Mouse (Mus musculus) cerebellum, adult 2 months (tissue): Measurements from ENCODE around the gene Eml2. TPM values are rescaled to one million over a fixed set of nuclear protein-coding genes. Genes with fewer than 3 reads are reported as not detected.

Experiments used
- DNase-seq, 2 experiments: peaks; one replicate each; pipeline ENCODE4 v3.0.0; 2021
- H3K27ac ChIP-seq: fragments of 200-500 bp; 2 replicates; pipeline ENCODE4 v1.5.1; 2012; ENCODE audit warnings: low read length, control low read depth, inconsistent platforms; ENCODE audit not compliant: insufficient read depth
- H3K27me3 ChIP-seq: fragments of 200-500 bp; 2 replicates; pipeline ENCODE4 v1.6.1; 2012; ENCODE audit warnings: inconsistent platforms, mild to moderate bottlenecking, low read length, moderate library complexity; ENCODE audit not compliant: control insufficient read depth, insufficient read depth
- H3K4me1 ChIP-seq: fragments of 200-500 bp; 2 replicates; pipeline ENCODE4 v1.6.1; 2011; ENCODE audit warnings: low read length; ENCODE audit not compliant: control insufficient read depth, insufficient read depth
- H3K4me3 ChIP-seq: fragments of 200-500 bp; replicated peaks from 2 replicates; pipeline ENCODE3; 2011; ENCODE audit warnings: mild to moderate bottlenecking, low read depth, low read length, control low read depth; ENCODE audit not compliant: insufficient read depth
- CTCF ChIP-seq: fragments of 200-500 bp; IDR thresholded peaks from 2 replicates; pipeline ENCODE4 v1.5.1; 2011; ENCODE audit warnings: low read depth, mild to moderate bottlenecking, control low read depth, low read length, moderate library complexity, borderline replicate concordance; ENCODE audit not compliant: insufficient read depth
- POLR2A ChIP-seq: fragments of 200-500 bp; IDR thresholded peaks from 2 replicates; pipeline ENCODE4 v1.6.1; 2011; ENCODE audit warnings: low read length, control low read depth, borderline replicate concordance; ENCODE audit not compliant: insufficient read depth
- WGBS: fragments of 180-500 bp; shearing (Covaris S2); methylation state at CpG from one replicate; pipeline ENCODE4 v1.1.7; 2018; 5-methylcytosine and 5-hydroxymethylcytosine counted together
- polyA plus RNA-seq: library from polyadenylated mRNA; depleted of rRNA; stranded (reverse); fragments of >200 nt; gene quantifications from 2 replicates; pipeline ENCODE4 v1.2.3, GENCODE M21; 2012

The Eml2 gene
- polyA plus RNA-seq, 1 experiment: 176 TPM

GRCm38 (mm10) chr7:19164978-19165377, 11.2 kb upstream of the Eml2 start:
- Histone ChIP-seq H3K27me3 (no peaks in the 10 kb centered on the region), H3K4me1 (no peaks in the 10 kb centered on the region; the same call in none of the 2 replicates), H3K27ac (no peak overlapping the region), H3K4me3 (no peak overlapping the region)
- WGBS: 19% methylated on average over 13 of the region's 13 CpGs
- TF ChIP-seq CTCF (no peak), POLR2A (no peak)
- no peak for DNase-seq

- H3K4me3 ChIP-seq: no peak within 1 kb of the TSS
- 26% methylated on average over 14 of the region's 14 CpGs for WGBS
- no peak for DNase-seq
- no peaks in the 10 kb centered on the region for H3K27me3 ChIP-seq
- TF ChIP-seq CTCF (no peak), POLR2A (no peak)
- peaks cover 3% of the 10 kb centered on the region; the same call in 1 of the 2 replicates for H3K4me1 ChIP-seq
- no peak within 1 kb of the TSS for H3K27ac ChIP-seq
Observed at GRCm38 (mm10) chr7:19165656-19166423, 10.4 kb upstream of the Eml2 start, which contains the start of gene Gipr. Gene Gipr (minus strand): TSS chr7:19166127.

GRCm38 (mm10) chr7:19166990-19167389, 9.2 kb upstream of the Eml2 start:
- 89% methylated on average over 3 of the region's 3 CpGs for WGBS
- Histone ChIP-seq H3K27ac (no peak overlapping the region), H3K4me1 (peaks cover 8% of the 10 kb centered on the region), H3K27me3 (no peaks in the 10 kb centered on the region), H3K4me3 (no peak overlapping the region)
- no peak for TF ChIP-seq POLR2A
- no peak for TF ChIP-seq CTCF
- DNase-seq: no peak

- TF ChIP-seq POLR2A (no peak), CTCF (no peak)
- Histone ChIP-seq H3K4me3 (no peak overlapping the region), H3K4me1 (peaks cover 11% of the 10 kb centered on the region), H3K27me3 (no peaks in the 10 kb centered on the region), H3K27ac (no peak overlapping the region)
- WGBS: 78% methylated on average over 10 of the region's 10 CpGs
- DNase-seq: no peak
Observed at GRCm38 (mm10) chr7:19169506-19169905, 6.7 kb upstream of the Eml2 start.

GRCm38 (mm10) chr7:19170142-19170541, 6.1 kb upstream of the Eml2 start:
- H3K4me1 ChIP-seq: peaks cover 11% of the 10 kb centered on the region
- DNase-seq: no peak
- H3K4me3 ChIP-seq: no peak overlapping the region
- TF ChIP-seq CTCF (no peak), POLR2A (no peak)
- WGBS: 28% methylated on average over 8 of the region's 8 CpGs
- H3K27ac ChIP-seq: no peak overlapping the region
- H3K27me3 ChIP-seq: no peaks in the 10 kb centered on the region

GRCm38 (mm10) chr7:19171831-19172230, 4.4 kb upstream of the Eml2 start:
- 10% methylated on average over 8 of the region's 8 CpGs for WGBS
- Histone ChIP-seq H3K27me3 (no peaks in the 10 kb centered on the region), H3K4me3 (no peak overlapping the region), H3K27ac (peak overlapping the region; percentile 20; the same call in 1 of the 2 replicates), H3K4me1 (peaks cover 11% of the 10 kb centered on the region)
- peak; percentile 58 to 61 for DNase-seq
- TF ChIP-seq POLR2A: no peak

- TF ChIP-seq CTCF: peak; percentile 58
- no peak for TF ChIP-seq POLR2A
- no peak overlapping the region for H3K4me3 ChIP-seq
- H3K27ac ChIP-seq: no peak overlapping the region
- H3K27me3 ChIP-seq: no peaks in the 10 kb centered on the region
- WGBS: 20% methylated on average over 17 of the region's 17 CpGs
- peak; percentile 56 to 64 for DNase-seq
- H3K4me1 ChIP-seq: peaks cover 11% of the 10 kb centered on the region
Observed at GRCm38 (mm10) chr7:19172874-19173273, 3.3 kb upstream of the Eml2 start.

- under 1% methylated on average over 12 of the region's 21 CpGs for WGBS
- DNase-seq: peak in 1 of 2 experiments; percentile 88
- TF ChIP-seq POLR2A: no peak
- no peak for TF ChIP-seq CTCF
- no peaks in the 10 kb centered on the region for H3K27me3 ChIP-seq
- peak overlapping the region; percentile 97 for H3K4me3 ChIP-seq
- peaks cover 8% of the 10 kb centered on the region for H3K4me1 ChIP-seq
- H3K27ac ChIP-seq: peak overlapping the region; percentile 8; the same call in 1 of the 2 replicates
Observed at GRCm38 (mm10) chr7:19176516-19176947, 311 bp downstream of the Eml2 start.
